Mouse (Mus musculus): Measurements from ENCODE around the gene Fam47e.
"Not testable (repeated sequence)": the region's sequence is repeated elsewhere in the genome, so short reads cannot be mapped to it uniquely, and the experiment has no call there.

Gene Fam47e

GRCm38 (mm10) chr5:92554891-92555511 is at the start of gene Fam47e:
Fam47e (plus strand) TSS chr5:92555069.
- DNase-seq = peak; percentile 41

DNA sequence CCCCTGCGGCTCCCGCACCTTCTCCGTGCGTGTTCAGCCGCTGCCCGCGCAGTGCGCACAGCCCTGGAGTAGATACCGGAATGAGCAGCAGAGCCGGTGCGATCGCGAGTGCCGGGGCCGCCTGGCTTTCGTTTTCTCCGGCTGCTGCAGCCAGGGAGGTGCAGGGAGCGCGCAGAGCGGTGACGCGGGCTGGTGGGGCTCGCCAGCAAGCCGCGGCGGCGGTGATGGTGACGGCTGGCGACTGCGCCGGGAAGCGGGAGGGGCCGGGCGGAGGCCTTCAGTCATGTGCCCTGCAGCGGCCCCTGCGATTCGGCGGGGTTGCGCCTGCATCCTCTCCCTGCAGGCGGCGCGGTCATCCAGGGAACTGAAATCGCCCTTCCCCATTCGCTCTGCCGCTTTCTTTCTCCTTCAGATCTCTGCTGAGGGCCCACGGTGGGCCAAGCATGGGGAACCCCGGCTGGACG is 49.4 kb upstream of the Fam47e start:
- DNase-seq = peak; percentile 98

DNA sequence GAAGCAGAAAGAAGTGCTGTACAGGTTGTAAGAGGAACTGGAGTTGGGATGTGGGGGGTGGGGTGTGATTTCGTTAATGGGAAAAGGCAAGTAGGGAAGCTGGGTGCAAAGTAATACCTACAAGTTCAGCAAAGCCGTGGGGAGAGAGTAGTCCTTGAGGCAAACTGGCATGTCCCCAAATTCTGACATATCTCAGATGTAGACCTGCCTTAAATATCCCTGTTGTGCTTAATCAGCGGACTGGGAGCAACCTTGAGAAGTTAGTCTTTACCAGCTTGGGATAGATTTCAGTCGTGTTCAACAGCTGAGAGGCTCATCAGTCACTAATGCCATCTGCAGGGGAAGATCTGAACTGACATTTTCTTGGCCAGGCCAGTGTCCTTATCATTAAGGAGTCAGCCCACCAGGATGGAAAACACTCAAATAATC is 48.6 kb upstream of the Fam47e start:
- no peak for DNase-seq

- no peak for DNase-seq
Measured at GRCm38 (mm10) chr5:92506733-92507132, 48.1 kb upstream of the Fam47e start, which contains the start of gene Scarb2. Scarb2 (minus strand) TSS chr5:92506833.

DNA sequence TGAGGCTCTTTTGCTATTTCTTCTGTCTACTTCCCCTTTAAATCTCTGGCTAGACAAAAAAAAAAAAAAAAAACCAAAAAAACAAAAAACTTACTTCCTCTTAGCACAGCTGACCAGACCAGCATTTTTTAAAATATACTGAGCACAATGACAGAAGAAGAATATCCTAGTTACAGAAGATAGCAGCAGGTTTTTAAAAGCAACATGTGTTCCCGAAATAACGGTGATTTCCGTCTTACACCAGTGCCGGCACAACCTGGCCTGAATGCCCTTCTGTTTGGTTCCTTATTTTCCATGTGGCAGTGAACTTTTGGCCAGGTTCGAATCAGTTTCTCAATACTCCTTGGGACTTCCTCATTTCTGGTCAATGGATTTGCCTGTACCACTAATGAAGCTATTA is 46.0 kb upstream of the Fam47e start:
- no peak for DNase-seq

- no peak for DNase-seq
Measured at GRCm38 (mm10) chr5:92511256-92511655, 43.6 kb upstream of the Fam47e start.

DNA sequence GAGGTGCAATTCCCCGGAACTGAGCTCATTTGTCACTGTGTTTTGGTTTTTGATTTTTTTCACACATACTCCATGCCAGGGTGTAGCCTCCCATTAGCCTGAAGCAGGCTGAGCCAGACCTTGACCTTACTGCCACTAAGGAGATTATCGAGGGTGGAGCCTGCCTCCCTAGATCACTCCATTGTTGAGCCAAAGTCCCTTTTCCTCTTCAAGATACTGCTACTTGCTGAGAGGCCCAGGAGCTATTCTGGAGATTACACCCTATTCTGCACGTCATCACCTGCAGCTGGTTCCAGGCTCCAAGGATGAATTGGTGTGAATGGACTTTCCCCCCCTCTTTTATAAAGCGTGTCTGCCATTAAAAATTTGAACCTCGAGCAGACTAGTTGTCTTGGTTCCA is 42.8 kb upstream of the Fam47e start:
- no peak for DNase-seq

DNA sequence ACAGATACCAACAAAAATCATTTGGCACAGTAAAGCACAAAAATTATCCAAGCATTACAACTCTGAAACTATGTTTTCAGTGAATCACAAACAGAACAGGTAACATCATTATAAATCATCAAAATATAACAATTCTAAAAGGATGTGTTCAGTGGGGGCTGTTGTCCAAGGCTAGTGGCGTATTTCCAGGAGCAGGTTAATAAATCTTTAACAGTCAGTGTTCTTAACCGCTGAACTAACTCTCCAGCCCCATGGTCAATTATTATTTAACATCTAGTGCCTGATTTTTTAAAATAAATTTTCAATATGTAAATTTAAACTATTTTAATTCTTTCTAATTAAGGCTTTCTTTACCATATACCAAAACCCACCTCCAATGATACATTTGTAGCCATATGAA is 33.7 kb upstream of the Fam47e start:
- DNase-seq = not testable (repeated sequence)

DNA sequence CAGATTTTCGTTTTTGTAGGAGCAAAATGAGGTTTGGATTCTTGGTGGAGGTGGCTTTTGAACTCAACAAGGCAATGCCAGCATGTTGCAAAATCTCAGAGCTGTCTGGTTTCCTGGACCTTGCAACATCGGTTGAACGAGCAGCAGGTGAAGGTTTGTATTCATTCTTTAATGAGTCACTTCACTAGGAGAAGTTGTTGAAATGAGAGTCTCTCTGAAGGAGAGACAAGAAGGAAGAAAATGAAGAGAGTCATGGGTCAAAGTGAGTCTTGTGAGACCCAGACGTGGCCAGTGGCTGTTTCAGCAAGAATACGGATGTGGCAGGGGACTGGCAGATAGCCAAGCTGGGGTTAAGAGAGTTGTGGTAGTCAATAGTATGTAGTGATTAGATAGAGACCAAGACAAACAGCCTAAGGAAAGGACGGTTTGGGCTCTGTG is 30.0 kb upstream of the Fam47e start:
- peak; percentile 38 for DNase-seq

GRCm38 (mm10) chr5:92539698-92540097 is 15.2 kb upstream of the Fam47e start:
- no peak for DNase-seq

- no peak for DNase-seq
Measured at GRCm38 (mm10) chr5:92552611-92553010, 2.3 kb upstream of the Fam47e start.

DNA sequence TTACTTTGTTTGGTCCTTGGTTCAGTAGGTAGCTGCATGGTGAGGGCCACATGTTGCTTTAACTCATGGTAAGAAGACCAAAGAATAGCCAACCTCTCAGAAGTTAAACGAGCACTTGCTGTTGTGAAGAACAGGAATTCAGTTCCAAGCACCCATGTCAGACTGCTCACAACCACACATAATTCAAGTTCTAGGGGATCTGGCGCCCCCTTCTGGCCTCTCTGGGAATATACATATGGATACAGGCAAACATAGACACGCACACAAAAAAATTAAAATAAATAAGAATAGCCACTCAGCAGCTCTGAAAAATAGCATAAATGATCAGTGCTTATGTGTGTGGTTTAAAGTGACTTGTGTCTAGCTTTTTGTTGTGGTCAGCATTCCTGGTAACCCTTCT is 930 bp upstream of the Fam47e start:
- DNase-seq = peak; percentile 11

DNA sequence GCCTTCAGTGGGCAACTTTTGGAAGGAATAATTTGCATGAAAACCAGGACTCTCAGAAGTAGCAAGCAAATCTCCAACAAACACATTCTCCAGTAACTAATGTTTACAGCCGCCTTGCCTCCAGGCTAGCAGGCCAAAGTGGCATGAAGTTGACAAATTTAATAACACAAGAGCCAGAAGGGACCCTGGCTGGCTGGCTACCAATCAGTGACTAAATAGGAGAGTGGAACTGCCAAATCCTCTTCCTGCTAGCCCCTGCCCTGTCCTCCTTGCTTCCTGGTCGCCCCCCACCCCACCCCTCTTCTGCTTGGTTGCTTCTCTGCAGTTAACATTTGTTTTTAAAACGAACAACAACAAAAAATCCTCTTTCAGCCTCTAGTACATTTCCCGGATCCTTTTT is 426 bp upstream of the Fam47e start:
- DNase-seq = no peak

DNA sequence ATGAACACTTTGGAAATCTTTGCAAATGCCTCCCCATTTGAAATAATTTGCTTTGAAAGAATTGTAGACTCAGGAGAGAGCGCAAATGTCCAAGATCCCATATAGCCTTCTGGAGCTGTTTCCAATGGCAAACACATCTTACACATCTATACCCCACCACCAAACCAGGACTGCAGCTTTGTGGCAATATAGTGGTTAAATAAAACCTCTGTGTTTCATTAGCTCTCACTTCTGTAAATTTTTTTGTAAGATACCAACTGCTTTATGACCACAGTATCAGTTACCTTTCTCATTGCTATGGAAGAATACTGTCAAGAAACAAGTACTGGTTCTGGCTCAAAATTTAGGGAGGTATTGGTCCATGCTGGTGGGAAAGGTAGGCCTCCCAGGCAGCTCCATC is 1.0 kb downstream of the Fam47e start:
- no peak for DNase-seq

DNA sequence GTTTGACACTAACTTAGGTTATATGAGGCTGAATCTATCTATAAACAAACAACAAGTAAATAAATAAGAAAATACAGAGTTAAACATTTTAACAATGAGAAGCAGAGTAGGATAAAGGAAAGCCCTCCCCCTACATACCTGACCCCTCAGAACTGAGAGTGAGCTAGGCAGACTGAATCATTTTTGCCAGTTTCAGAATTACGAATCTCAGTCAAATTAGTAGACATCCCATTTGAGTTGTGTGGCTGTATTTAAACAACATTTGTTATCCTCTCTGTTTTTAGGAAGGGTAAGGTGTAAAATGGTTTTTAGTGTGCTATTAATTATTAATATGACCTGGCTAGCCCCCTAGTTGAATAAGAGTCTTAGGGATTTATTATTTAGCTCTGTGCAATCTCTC is 2.6 kb downstream of the Fam47e start:
- DNase-seq = no peak

DNA sequence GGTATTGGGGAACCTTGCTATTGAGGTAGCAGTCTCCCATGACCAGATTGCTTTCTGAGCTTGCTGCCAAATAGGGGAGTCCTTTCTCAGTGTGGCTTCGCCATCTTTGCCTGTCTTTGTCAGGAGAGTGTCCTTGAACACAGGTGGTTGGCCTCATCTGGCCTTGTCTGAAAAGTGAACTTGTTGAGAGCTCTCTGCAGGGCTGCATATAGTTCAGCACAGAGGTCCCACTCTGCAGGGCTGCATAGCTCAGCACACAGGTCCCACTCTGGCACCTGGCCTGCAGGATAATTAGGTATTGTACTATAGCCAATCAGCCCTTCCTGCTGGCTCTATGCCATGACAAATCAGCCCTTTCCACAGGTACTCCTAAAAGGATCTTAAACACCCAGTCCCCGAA is 5.3 kb downstream of the Fam47e start:
- no peak for DNase-seq

DNA sequence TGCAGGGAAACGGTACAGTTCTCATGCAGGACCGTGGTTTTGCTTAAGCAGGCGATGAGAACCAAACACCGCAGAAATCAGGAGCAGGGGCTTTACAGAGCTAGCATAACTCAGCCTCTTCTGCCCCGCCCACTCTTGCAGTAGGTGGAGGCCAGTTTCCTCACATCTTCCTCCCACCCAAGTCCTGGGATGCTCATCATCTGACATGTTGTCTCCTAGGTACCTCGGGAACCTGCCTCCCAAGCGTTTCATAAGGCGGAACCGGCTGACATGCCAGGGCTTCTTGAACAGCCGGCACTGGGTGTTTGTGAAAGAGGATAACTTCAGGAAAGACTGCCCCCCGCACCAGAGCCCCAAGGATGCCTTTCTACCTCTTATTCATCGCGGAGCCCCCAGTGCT is 7.1 kb downstream of the Fam47e start:
- DNase-seq = no peak

DNA sequence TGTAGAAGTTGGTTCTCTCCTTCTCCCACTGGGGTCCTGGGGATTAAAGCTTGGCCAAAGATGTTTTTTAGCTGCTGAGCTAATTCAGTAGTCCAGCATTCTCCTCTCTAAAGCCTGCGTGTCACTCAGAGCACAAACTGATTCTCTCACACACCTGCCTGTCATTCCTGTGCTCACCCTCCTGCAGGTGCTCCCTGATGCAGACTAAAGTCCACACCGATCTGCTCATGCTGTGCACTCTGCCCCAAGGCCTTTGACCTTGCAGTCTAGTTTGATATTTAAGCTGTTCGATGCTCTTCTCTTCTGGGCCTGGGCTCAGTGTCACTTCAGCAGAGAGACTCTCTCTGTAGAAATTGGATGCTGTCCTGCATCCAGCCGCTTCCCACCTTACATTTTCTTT is 16.4 kb downstream of the Fam47e start:
- DNase-seq = no peak

DNA sequence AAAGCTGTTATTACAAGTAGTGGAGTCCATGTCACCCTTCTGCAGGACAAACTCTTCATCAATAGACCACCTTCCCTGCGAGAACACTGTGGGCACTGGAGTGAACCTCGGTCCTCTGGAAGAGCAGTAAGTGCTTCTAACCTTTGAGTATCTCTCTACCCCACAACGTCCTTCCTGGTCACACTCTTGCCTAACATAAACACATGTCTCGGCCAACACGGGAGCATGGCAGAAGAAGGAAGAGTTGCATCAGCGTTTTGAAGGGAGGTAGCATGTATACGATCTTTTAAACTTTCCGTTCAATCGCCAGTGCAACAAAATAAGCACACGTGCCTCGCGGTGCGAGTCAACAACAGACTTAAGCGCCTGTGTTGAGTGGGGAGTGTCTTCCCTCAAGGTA is 24.7 kb downstream of the Fam47e start:
- DNase-seq = no peak

- no peak for DNase-seq
Measured at GRCm38 (mm10) chr5:92585932-92586331, 31.1 kb downstream of the Fam47e start.

GRCm38 (mm10) chr5:92595026-92595425 is 40.2 kb downstream of the Fam47e start:
- DNase-seq = no peak

DNA sequence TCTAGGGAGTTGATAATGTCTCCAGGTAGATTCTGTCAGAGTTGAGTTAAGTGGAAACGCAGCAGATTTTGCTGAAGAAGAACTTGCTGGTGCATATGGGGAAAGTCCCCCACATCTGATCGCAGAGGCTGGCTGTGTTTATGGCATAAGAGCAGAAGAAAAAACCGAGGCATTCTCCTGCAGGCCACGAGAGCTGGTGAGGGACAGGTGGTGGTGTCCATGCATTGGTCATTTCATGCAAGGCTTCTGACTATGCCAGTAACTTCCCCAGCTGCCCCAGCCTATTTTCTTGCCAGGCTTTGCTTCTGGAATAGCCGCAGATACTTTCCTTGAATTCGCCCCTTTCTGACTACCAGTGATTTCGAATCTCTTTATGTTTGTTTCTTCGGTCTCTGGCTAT is 42.0 kb downstream of the Fam47e start:
- DNase-seq = no peak

DNA sequence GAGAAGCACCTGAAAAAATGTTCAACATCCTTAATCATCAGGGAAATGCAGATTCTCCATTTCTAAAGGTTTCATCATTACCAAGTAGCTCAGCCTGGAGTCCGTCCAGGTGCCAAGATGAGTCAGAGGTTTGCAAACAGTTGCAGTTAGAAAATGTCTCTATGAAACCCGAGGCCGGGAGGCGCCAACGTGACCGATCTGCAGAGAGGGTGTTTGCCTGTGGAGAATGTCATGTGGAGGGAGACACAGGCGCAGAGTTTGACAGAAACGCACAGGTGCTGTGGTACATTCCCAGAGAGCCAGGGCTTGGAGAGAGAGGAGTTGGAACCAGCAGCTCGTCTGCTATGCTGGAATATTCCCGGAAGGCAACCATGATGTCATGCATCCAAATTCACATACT is 44.2 kb downstream of the Fam47e start:
- peak; percentile 20 for DNase-seq

- peak; percentile 47 for DNase-seq
Measured at GRCm38 (mm10) chr5:92602691-92603690, 48.1 kb downstream of the Fam47e start, which contains the start of gene Stbd1. Stbd1 (plus strand) TSS chr5:92603041.

Measured in right cerebral cortex, postnatal 14 days (tissue).